Mouse (Mus musculus) spleen, adult 2 months (tissue): ENCODE results near the gene Oas3. TPM values are rescaled to one million over a fixed set of nuclear protein-coding genes. Genes with fewer than 3 reads are reported as not detected.

ENCODE experiments used
- DNase-seq, 2 experiments: peaks; one replicate each; pipeline versions ENCODE4 v3.0.0 to v3.0.0-alpha.2; 2012 to 2021; ENCODE audit warnings: low spot score in 2 of 2, low read depth in 1 of 2
- H3K27ac ChIP-seq: fragments of 200-500 bp; 2 replicates; pipeline ENCODE4 v1.5.1; 2012; ENCODE audit warnings: low read length, inconsistent platforms; ENCODE audit not compliant: insufficient read depth
- H3K27me3 ChIP-seq: fragments of 200-500 bp; 2 replicates; pipeline ENCODE4 v1.6.1; 2012; ENCODE audit warnings: mild to moderate bottlenecking, moderate library complexity, low read length, inconsistent platforms; ENCODE audit not compliant: control insufficient read depth, insufficient read depth
- H3K36me3 ChIP-seq: fragments of 200-500 bp; 2 replicates; pipeline ENCODE4 v1.6.1; 2012; ENCODE audit warnings: mild to moderate bottlenecking, low read length, inconsistent platforms; ENCODE audit not compliant: control insufficient read depth, insufficient read depth
- H3K4me1 ChIP-seq: fragments of 200-500 bp; 2 replicates; pipeline ENCODE4 v1.6.1; 2011; ENCODE audit warnings: inconsistent platforms; ENCODE audit not compliant: control insufficient read depth, insufficient read depth, insufficient read length
- H3K4me3 ChIP-seq: fragments of 200-500 bp; 2 replicates; pipeline ENCODE4 v1.5.1; 2011; ENCODE audit warnings: mild to moderate bottlenecking, inconsistent platforms; ENCODE audit not compliant: insufficient read depth, insufficient read length; ENCODE audit errors: extremely low read depth
- CTCF ChIP-seq: fragments of 200-500 bp; IDR thresholded peaks from 2 replicates; pipeline ENCODE4 v1.5.1; 2011; ENCODE audit warnings: mild to moderate bottlenecking, inconsistent platforms; ENCODE audit not compliant: insufficient read depth, insufficient read length, insufficient replicate concordance; ENCODE audit errors: extremely low read depth
- POLR2A ChIP-seq: fragments of 200-500 bp; IDR thresholded peaks from 2 replicates; pipeline ENCODE4 v1.6.1; 2011; ENCODE audit warnings: low read depth, low read length, inconsistent platforms
- WGBS: fragments of 180-500 bp; shearing (Covaris S2); methylation state at CpG from one replicate; pipeline ENCODE4 v1.1.7; 2018; 5-methylcytosine and 5-hydroxymethylcytosine counted together
- polyA plus RNA-seq: library from polyadenylated mRNA; depleted of rRNA; stranded (reverse); fragments of >200 nt; gene quantifications from 2 replicates; pipeline ENCODE4 v1.2.3, GENCODE M21; 2012

Gene Oas3
- polyA plus RNA-seq, 1 experiment = 16.3 TPM

DNA sequence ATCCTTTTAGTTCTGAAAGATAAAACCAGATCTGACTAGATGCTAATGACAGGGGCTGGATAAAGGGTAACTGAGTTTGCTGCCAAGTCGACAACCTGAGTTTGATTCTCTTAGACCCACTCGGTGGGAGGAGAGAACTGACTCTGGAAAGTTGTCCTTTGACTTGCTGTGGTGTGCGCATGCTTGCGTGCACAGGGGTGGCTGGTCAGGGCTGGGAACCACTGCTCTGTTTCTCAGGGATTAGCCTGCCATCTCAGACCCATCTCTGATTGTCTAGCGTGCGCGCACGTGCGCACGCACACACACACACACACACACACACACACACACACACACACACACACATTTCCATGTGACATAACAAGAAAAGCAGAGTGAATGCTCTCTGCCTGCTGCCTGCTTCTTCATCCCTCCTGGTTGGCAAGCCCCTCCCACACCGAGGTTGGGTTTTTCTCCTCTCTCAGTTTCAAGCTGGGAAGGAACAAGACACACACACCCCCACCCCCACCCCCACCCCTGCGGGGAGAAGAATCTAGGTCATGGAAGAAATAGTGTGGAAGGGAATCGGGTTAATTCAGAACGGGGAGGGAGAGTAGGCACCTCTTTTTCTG is 43.0 kb downstream of the Oas3 start:
- Histone ChIP-seq H3K27me3 (no peaks in the 10 kb centered on the region), H3K4me1 (no peaks in the 10 kb centered on the region), H3K4me3 (no peak overlapping the region), H3K36me3 (peaks cover 5% of the 10 kb centered on the region), H3K27ac (no peak overlapping the region)
- DNase-seq = no peak
- no peak for TF ChIP-seq CTCF
- TF ChIP-seq POLR2A = no peak
- 88% methylated on average over 14 of the region's 14 CpGs for WGBS

DNA sequence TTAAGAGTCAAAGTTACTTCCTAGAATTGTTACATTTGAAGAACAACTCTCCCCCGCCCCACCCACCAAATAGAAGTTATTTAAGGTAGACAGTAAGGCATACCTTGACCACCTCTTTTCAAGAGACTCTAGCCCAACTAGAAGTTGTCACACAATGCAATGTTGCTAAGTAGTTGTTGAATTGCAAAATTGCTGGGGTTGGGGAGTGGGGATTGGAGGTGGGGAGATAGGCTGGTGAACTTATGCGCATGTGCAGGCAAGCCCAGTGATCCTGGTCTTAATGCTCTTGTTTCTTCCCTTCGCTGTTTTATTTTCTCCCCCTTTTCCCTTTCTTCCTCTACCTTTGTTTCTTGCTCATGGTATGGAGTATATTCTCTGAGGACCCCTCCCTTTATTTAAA is 43.8 kb downstream of the Oas3 start:
- no peak overlapping the region for H3K4me3 ChIP-seq
- no peaks in the 10 kb centered on the region for H3K4me1 ChIP-seq
- H3K27me3 ChIP-seq = no peaks in the 10 kb centered on the region
- H3K27ac ChIP-seq = no peak overlapping the region
- peaks cover 5% of the 10 kb centered on the region for H3K36me3 ChIP-seq
- no peak for TF ChIP-seq CTCF
- TF ChIP-seq POLR2A = no peak
- no peak for DNase-seq
- WGBS = 94% methylated on average over 3 of the region's 3 CpGs

DNA sequence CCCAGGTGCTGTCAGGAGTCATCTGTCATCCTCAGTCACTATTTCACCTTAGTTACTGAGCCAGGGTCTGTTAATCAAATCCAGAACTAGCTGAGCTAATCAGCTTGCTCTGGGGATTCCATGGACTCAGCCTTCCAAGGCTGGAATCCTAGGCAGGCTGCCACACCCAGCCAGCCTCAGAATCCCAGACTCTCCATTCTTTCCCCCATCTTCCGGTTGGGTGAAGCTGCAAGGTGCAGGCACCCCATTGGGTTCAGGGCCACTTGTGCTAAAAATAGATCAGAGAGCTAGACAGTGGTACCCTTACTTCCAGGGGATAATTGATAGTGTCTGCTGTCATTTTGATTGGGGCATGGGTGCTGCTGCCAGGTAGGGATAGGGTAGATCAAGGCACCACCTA is 44.7 kb downstream of the Oas3 start:
- Histone ChIP-seq H3K4me3 (no peak overlapping the region), H3K27ac (no peak overlapping the region), H3K36me3 (peaks cover 5% of the 10 kb centered on the region), H3K4me1 (no peaks in the 10 kb centered on the region), H3K27me3 (no peaks in the 10 kb centered on the region)
- no peak for TF ChIP-seq CTCF
- no peak for TF ChIP-seq POLR2A
- WGBS = 94% methylated on average over 1 of the region's 1 CpGs
- no peak for DNase-seq

DNA sequence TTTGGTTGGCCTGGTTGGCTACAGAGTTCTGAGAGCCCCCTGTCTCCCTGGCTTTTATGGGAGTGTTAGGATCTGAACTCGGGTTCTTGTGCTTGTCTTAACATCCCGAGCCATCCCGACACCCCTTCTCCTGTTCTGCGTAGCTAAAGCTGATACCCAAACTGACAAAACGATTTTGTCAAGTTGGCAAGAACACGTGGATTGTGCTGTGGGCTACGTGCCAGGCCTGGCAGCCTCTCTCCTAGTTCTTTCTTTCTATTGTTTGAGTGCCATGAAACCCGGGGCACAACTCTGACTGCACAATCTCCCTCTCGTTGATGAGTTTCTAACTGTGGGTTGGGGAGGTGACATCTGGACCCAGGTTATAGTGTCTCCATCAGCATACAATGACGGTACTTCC is 48.1 kb downstream of the Oas3 start:
- Histone ChIP-seq H3K27me3 (no peaks in the 10 kb centered on the region), H3K27ac (no peak overlapping the region), H3K36me3 (peaks cover 5% of the 10 kb centered on the region), H3K4me3 (no peak overlapping the region), H3K4me1 (no peaks in the 10 kb centered on the region)
- no peak for DNase-seq
- TF ChIP-seq CTCF (no peak), POLR2A (no peak)
- 75% methylated on average over 10 of the region's 10 CpGs for WGBS

DNA sequence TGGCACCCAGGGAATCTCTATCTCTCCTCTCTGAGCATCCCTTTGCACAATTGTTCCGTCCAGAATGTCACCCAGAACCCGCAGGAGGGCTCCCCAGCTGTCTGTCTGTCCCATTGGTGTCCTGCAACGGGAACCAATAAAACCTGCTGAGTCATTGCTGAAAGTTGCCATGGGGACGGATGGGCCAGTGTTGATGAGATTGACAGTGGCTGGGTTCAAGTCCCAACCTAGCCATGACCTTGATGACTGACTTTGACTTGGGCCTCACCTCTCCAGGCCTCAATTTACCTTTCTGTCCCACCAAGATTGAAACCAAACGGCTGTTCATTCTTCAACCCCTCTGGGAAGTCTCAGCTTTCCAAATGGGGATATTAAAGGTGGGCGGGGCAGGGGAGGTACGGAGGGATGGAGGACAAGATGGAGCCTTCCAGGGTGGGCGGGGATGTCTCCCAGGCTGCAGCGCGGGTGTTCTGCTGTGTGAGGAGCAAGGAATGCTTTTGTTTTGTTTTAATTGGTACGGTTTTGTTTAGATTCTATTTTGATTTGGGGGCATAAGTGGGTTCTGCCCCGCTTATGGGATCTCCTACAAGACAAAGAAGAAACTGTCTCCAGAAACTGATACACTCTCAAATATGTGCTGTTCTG is 51.5 kb downstream of the Oas3 start:
- Histone ChIP-seq H3K27me3 (no peaks in the 10 kb centered on the region), H3K4me1 (no peaks in the 10 kb centered on the region), H3K4me3 (no peak overlapping the region), H3K36me3 (0 out of 2 replicates have a peak, but pooled peaks cover 1% of the 10 kb centered on the region), H3K27ac (no peak overlapping the region)
- DNase-seq = no peak
- 64% methylated on average over 12 of the region's 12 CpGs for WGBS
- TF ChIP-seq POLR2A = no peak
- TF ChIP-seq CTCF = no peak

DNA sequence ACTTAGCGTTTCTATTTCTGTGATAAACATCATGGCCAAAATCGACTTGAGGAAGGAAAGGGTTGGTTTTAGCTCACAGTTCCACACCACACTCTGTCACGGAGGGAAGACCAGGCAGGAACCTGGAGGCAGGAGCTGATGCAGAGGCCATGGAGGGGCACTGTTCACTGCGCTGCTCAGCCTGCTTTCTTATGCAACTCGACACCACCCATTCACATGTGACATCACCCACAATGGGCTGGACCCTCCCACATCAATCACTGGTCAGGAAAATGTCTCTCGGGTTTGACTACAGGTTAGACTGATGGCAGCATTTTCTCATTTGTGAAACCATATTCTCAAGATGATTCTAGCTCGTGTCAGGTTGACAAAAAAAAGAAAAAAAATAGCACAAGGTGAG is 56.5 kb downstream of the Oas3 start:
- Histone ChIP-seq H3K27me3 (no peaks in the 10 kb centered on the region), H3K36me3 (no peaks in the 10 kb centered on the region), H3K27ac (no peak overlapping the region), H3K4me3 (no peak overlapping the region), H3K4me1 (no peaks in the 10 kb centered on the region)
- no peak for DNase-seq
- no peak for TF ChIP-seq POLR2A
- no peak for TF ChIP-seq CTCF
- 47% methylated on average over 7 of the region's 7 CpGs for WGBS

DNA sequence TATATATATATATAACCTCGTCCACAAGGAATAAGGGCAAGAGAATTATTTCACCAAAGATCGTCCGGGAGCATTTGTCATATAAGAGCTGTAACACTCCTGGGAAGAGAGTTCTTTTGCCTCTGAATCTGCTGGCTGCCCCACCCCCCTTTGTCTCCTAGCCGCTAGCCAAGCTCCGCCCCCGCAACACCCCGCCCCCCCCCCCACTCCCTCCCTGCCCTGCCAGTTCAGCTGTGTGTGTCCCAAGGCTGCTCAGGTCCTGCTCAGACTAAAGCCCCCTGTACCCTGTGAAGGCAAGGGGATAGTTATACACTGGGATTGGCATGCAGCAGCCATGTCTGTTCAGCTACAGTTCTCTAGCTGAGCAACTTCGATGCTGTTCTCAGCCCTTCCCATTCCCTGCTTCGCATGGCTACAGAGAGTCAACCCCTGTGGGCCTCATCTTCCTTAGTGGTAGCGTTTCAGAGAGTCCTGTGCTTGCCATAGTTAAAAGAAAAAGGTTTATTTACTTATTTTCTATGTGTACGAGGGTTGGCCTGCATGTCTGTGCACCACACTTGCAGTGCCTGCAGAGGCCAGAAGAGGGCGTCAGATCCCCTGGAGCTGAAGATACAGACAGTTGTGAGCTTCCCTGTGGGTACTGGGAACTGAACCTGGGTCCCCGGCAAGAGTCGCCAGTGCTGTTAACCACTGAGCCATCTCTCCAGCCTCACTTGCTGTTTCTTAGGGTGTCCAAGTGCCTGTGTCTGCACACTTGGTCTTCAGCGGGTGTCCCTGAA is 58.7 kb downstream of the Oas3 start:
- 68% methylated on average over 13 of the region's 15 CpGs for WGBS
- H3K36me3 ChIP-seq = no peaks in the 10 kb centered on the region
- DNase-seq = no peak
- no peaks in the 10 kb centered on the region for H3K27me3 ChIP-seq
- H3K4me1 ChIP-seq = peaks cover 5% of the 10 kb centered on the region; the same call in 1 of the 2 replicates
- H3K4me3 ChIP-seq = no peak overlapping the region
- H3K27ac ChIP-seq = no peak overlapping the region
- no peak for TF ChIP-seq POLR2A
